Mouse (Mus musculus) liver, embryonic 14.5 days (tissue): ENCODE measurements around the gene Tat. TPM values are rescaled to one million over a fixed set of nuclear protein-coding genes. Genes with fewer than 3 reads are reported as not detected.

Experiments used
- ATAC-seq: fragments of 200-750 bp; cut with Nextera tagmentation; 2 replicates; pipeline ENCODE4 v1.8.0; 2017; ENCODE audit warnings: moderate number of reproducible peaks, mild to moderate bottlenecking, moderate library complexity; ENCODE audit not compliant: insufficient read depth
- DNase-seq, 3 experiments: peaks; one replicate each; pipeline ENCODE4 v3.0.0-alpha.2; 2012 to 2013; ENCODE audit warnings: low read depth in 3 of 3, low spot score in 3 of 3
- H3K27ac ChIP-seq: fragments of 300-500 bp; sonication (generic); 2 replicates; pipeline ENCODE4 v1.5.1; 2014; ENCODE audit warnings: moderate library complexity, mild to moderate bottlenecking, control low read depth, inconsistent platforms
- H3K27me3 ChIP-seq: fragments of 300-500 bp; sonication (generic); 2 replicates; pipeline ENCODE4 v1.6.1; 2014; ENCODE audit warnings: mild to moderate bottlenecking, low read length, moderate library complexity; ENCODE audit not compliant: control insufficient read depth, insufficient read depth
- H3K36me3 ChIP-seq: fragments of 300-500 bp; sonication (generic); replicated peaks from 2 replicates; pipeline ENCODE4 v1.6.1; 2014; ENCODE audit warnings: low read depth; ENCODE audit not compliant: control insufficient read depth, insufficient read depth
- H3K4me1 ChIP-seq, 2 experiments: fragments of 200-500 bp in 1 of 2; fragments of 300-500 bp in 1 of 2; sonication (generic) in 1 of 2; replicated peaks; 2 replicates each; pipeline ENCODE4 v1.6.1; 2012 to 2014; ENCODE audit warnings: antibody characterized with exemption in 1 of 2, inconsistent platforms in 1 of 2, low read length in 1 of 2; ENCODE audit not compliant: control insufficient read depth in 2 of 2, insufficient read depth in 2 of 2
- H3K4me2 ChIP-seq: fragments of 300-500 bp; sonication (generic); 2 replicates; pipeline ENCODE4 v1.6.1; 2014; ENCODE audit warnings: low read depth, mild to moderate bottlenecking, control low read depth, moderate library complexity
- H3K4me3 ChIP-seq, 2 experiments: fragments of 200-500 bp in 1 of 2; fragments of 300-500 bp in 1 of 2; sonication (generic) in 1 of 2; 2 replicates each; pipeline ENCODE4 v1.5.1; 2012 to 2014; ENCODE audit warnings: low read depth in 2 of 2, low read length in 2 of 2, mild to moderate bottlenecking in 2 of 2, control low read depth in 1 of 2, inconsistent platforms in 1 of 2, moderate library complexity in 1 of 2; ENCODE audit not compliant: insufficient read depth in 1 of 2
- H3K9ac ChIP-seq: fragments of 300-500 bp; sonication (generic); replicated peaks from 2 replicates; pipeline ENCODE4 v1.6.1; 2014; ENCODE audit warnings: mild to moderate bottlenecking, control low read depth, moderate library complexity
- H3K9me3 ChIP-seq: fragments of 300-500 bp; sonication (generic); 2 replicates; pipeline ENCODE4 v1.6.1; 2016; ENCODE audit warnings: low read length, mixed read lengths; ENCODE audit not compliant: control insufficient read depth
- CTCF ChIP-seq: IDR thresholded peaks from 2 replicates; pipeline ENCODE4 v1.5.1; 2016; ENCODE audit warnings: antibody characterized with exemption, low read depth, control low read depth
- EP300 ChIP-seq: IDR thresholded peaks from 2 replicates; pipeline ENCODE4 v1.6.1; 2016; ENCODE audit warnings: antibody characterized with exemption, low read depth
- WGBS: fragments of 180-500 bp; shearing (Covaris S2); extraction: QIAGEN DNeasy Blood & Tissue Kit; methylation state at CpG from one replicate; pipeline ENCODE4 v1.1.7; 2014; ENCODE audit not compliant: insufficient replicate concordance; 5-methylcytosine and 5-hydroxymethylcytosine counted together
- polyA plus RNA-seq, 2 experiments: library from polyadenylated mRNA; depleted of rRNA in 1 of 2; stranded (reverse) in 1 of 2; unstranded in 1 of 2; fragments of >200 nt; fragmentation: Nextera tagmentation in 1 of 2; extraction: Ambion mirVana in 1 of 2; gene quantifications; 2 replicates each; pipeline versions ENCODE4 v1.2.1 to v1.2.3; 2012 to 2014

Tat gene
- polyA plus RNA-seq, 2 experiments = 0.25 to 0.27 TPM

DNA sequence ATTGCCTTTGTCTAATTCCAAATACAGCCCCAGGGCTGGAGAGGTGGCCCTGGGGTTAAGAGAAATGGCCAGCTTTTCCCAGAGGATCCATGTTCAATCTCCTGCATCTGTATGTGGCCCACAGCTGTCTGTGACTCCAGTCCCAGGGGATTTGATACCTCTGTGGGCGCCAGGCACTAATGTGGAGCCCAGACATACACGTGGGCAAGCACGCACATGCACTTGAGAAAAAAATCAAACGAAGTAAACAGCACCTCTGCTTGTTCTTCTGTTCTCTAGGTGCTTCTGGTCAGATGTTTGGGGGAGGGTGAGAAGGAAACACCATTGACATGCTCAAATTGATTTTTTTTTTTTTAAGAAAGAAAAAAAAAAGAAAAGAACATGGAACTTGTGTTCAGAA is 26.1 kb upstream of the Tat start:
- Histone ChIP-seq H3K36me3 (no peaks in the 10 kb centered on the region), H3K27ac (no peak overlapping the region), H3K4me1 (no peaks in the 10 kb centered on the region), H3K4me3 (no peak overlapping the region), H3K4me2 (no peak overlapping the region), H3K9ac (no peak overlapping the region), H3K27me3 (peaks cover 20% of the 10 kb centered on the region), H3K9me3 (no peaks in the 10 kb centered on the region)
- WGBS = 56% methylated on average over 4 of the region's 4 CpGs
- ATAC-seq (no peak), DNase-seq (no peak)
- TF ChIP-seq CTCF (no peak), EP300 (no peak)

DNA sequence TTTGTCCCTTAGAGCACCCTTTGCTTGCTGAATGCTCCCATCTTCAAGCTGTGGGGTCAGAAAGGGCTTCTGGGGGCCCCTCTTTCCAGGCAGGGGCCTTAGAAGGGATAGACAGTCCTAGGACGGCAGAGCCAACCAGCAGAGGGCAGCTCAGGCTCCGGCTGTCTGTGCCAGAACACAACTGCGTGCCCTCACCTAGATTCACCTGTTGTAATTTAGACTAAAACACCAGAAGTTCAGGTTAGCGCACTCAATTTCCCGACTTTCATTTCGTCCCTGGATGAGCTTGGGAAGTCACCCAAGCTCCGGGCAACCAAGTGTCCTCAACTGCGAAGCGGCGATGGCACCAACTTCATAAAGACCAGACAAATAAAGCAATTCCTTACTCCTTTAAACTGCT is 21.4 kb upstream of the Tat start:
- Histone ChIP-seq H3K9ac (no peak overlapping the region), H3K36me3 (no peaks in the 10 kb centered on the region), H3K4me2 (no peak overlapping the region), H3K27ac (no peak overlapping the region), H3K27me3 (no peaks in the 10 kb centered on the region; the same call in none of the 2 replicates), H3K4me1 (no peaks in the 10 kb centered on the region), H3K4me3 (no peak overlapping the region), H3K9me3 (no peaks in the 10 kb centered on the region)
- ATAC-seq (no peak), DNase-seq (no peak)
- TF ChIP-seq EP300 (no peak), CTCF (no peak)
- 51% methylated on average over 10 of the region's 10 CpGs for WGBS

- Histone ChIP-seq H3K36me3 (no peaks in the 10 kb centered on the region), H3K4me2 (no peak overlapping the region), H3K27ac (no peak overlapping the region), H3K27me3 (no peaks in the 10 kb centered on the region; the same call in none of the 2 replicates), H3K9me3 (no peaks in the 10 kb centered on the region; the same call in 1 of the 2 replicates), H3K4me3 (no peak overlapping the region), H3K4me1 (no peaks in the 10 kb centered on the region), H3K9ac (no peak overlapping the region)
- DNase-seq = no peak
- no peak for TF ChIP-seq EP300
- peak; percentile 67 for TF ChIP-seq CTCF
- 8% methylated on average over 9 of the region's 9 CpGs for WGBS
- ATAC-seq = no peak
These were observed 19.9 kb upstream of the Tat start for GRCm38 (mm10) chr8:109970323-109970722.

- ATAC-seq = no peak
- no peaks in the 10 kb centered on the region for H3K4me1 ChIP-seq
These were observed 17.3 kb upstream of the Tat start for GRCm38 (mm10) chr8:109972901-109973300.

GRCm38 (mm10) chr8:109979339-109979738 is 10.9 kb upstream of the Tat start:
- no peaks in the 10 kb centered on the region; a peak in 1 of 4 replicates for H3K4me1 ChIP-seq
- WGBS = 54% methylated on average over 6 of the region's 6 CpGs
- ATAC-seq (no peak), DNase-seq (no peak)
- H3K4me2 ChIP-seq = no peak overlapping the region
- H3K27me3 ChIP-seq = no peaks in the 10 kb centered on the region
- TF ChIP-seq EP300 = no peak
- no peak for TF ChIP-seq CTCF
- no peak overlapping the region for H3K9ac ChIP-seq
- H3K4me3 ChIP-seq = no peak overlapping the region
- no peaks in the 10 kb centered on the region for H3K36me3 ChIP-seq
- H3K27ac ChIP-seq = no peak overlapping the region
- no peaks in the 10 kb centered on the region; the same call in 1 of the 2 replicates for H3K9me3 ChIP-seq

More at GRCm38 (mm10) chr8:109972901-109973300, 17.3 kb upstream of the Tat start:
- DNase-seq = no peak
- Histone ChIP-seq H3K36me3 (no peaks in the 10 kb centered on the region), H3K4me2 (no peak overlapping the region), H3K27me3 (no peaks in the 10 kb centered on the region; the same call in none of the 2 replicates), H3K27ac (no peak overlapping the region), H3K9ac (no peak overlapping the region), H3K4me3 (no peak overlapping the region), H3K9me3 (no peaks in the 10 kb centered on the region; the same call in 1 of the 2 replicates)
- WGBS = 50% methylated on average over 4 of the region's 4 CpGs
- TF ChIP-seq EP300 = no peak
- no peak for TF ChIP-seq CTCF
